Mouse (Mus musculus): ENCODE measurements around the gene Tmem160. TPM values are rescaled to one million over a fixed set of nuclear protein-coding genes. Genes with fewer than 3 reads are reported as not detected.

Gene Tmem160
- 48.5 and 57.0 TPM in 2 replicates for polyA plus RNA-seq (2015; fragmentation: Nextera tagmentation; extraction: Ambion mirVana)

GRCm38 (mm10) chr7:16452587-16453073, at the start of gene Tmem160:
Tmem160 (plus strand) TSS chr7:16452779.
- Histone ChIP-seq H3K27me3 (replicated peaks) (no peaks in the 10 kb centered on the region), H3K9me3 (no peaks in the 10 kb centered on the region), H3K36me3 (peaks cover 3% of the 10 kb centered on the region; the same call in 1 of the 2 replicates), H3K4me3 (replicated peaks) (peak within 1 kb of the TSS; percentile 79), H3K27ac (peak within 1 kb of the TSS; percentile 40; the same call in 1 of the 2 replicates), H3K4me1 (peaks cover 7% of the 10 kb centered on the region; the same call in 1 of the 2 replicates), H3K9ac (peak within 1 kb of the TSS; percentile 49; the same call in 1 of the 2 replicates), H3K4me2 (peak within 1 kb of the TSS; percentile 80)
- under 1% methylated on average over 30 of the region's 30 CpGs for WGBS
- ATAC-seq (ENCODE audit: insufficient read depth, low FRiP score, low read depth) = peak; percentile 100

GRCm38 (mm10) chr7:16402968-16403948, 49.3 kb upstream of the Tmem160 start:
- peak overlapping the region; percentile 94 for H3K4me3 ChIP-seq (replicated peaks)
- no peak for ATAC-seq (ENCODE audit: insufficient read depth, low FRiP score, low read depth)
- H3K9me3 ChIP-seq = no peaks in the 10 kb centered on the region
- peak overlapping the region; percentile 100; the same call in 1 of the 2 replicates for H3K9ac ChIP-seq
- 16% methylated on average over 21 of the region's 21 CpGs for WGBS
- H3K27me3 ChIP-seq (replicated peaks) = no peaks in the 10 kb centered on the region
- peak overlapping the region; percentile 100 for H3K27ac ChIP-seq
- peaks cover 27% of the 10 kb centered on the region for H3K4me1 ChIP-seq
- H3K36me3 ChIP-seq = no peaks in the 10 kb centered on the region
- H3K4me2 ChIP-seq = peak overlapping the region; percentile 76

GRCm38 (mm10) chr7:16404315-16405072, 48.1 kb upstream of the Tmem160 start:
- no peak for ATAC-seq (ENCODE audit: insufficient read depth, low FRiP score, low read depth)
- no peak overlapping the region for H3K9ac ChIP-seq
- no peaks in the 10 kb centered on the region for H3K27me3 ChIP-seq (replicated peaks)
- H3K4me2 ChIP-seq = peak overlapping the region; percentile 48
- H3K4me3 ChIP-seq (replicated peaks) = no peak overlapping the region
- H3K36me3 ChIP-seq = no peaks in the 10 kb centered on the region
- H3K9me3 ChIP-seq = no peaks in the 10 kb centered on the region
- 59% methylated on average over 3 of the region's 3 CpGs for WGBS
- peak overlapping the region; percentile 98 for H3K27ac ChIP-seq
- H3K4me1 ChIP-seq = peaks cover 27% of the 10 kb centered on the region

- H3K27ac ChIP-seq = peak overlapping the region; percentile 98
- H3K9ac ChIP-seq = no peak overlapping the region
- H3K27me3 ChIP-seq (replicated peaks) = no peaks in the 10 kb centered on the region
- no peaks in the 10 kb centered on the region for H3K36me3 ChIP-seq
- H3K9me3 ChIP-seq = no peaks in the 10 kb centered on the region
- WGBS = 40% methylated on average over 2 of the region's 2 CpGs
- no peak for ATAC-seq (ENCODE audit: insufficient read depth, low FRiP score, low read depth)
- H3K4me3 ChIP-seq (replicated peaks) = no peak overlapping the region
- peaks cover 27% of the 10 kb centered on the region for H3K4me1 ChIP-seq
- H3K4me2 ChIP-seq = peak overlapping the region; percentile 48
These were observed 47.5 kb upstream of the Tmem160 start for GRCm38 (mm10) chr7:16405073-16405455.

- peaks cover 27% of the 10 kb centered on the region for H3K4me1 ChIP-seq
- peak; percentile 70 for ATAC-seq (ENCODE audit: insufficient read depth, low FRiP score, low read depth)
- H3K36me3 ChIP-seq = no peaks in the 10 kb centered on the region
- 17% methylated on average over 11 of the region's 11 CpGs for WGBS
- peak overlapping the region; percentile 98 for H3K27ac ChIP-seq
- H3K9ac ChIP-seq = peak overlapping the region; percentile 4; the same call in 1 of the 2 replicates
- no peaks in the 10 kb centered on the region for H3K9me3 ChIP-seq
- no peaks in the 10 kb centered on the region for H3K27me3 ChIP-seq (replicated peaks)
- H3K4me3 ChIP-seq (replicated peaks) = peak overlapping the region; percentile 7; the same call in 1 of the 2 replicates
- H3K4me2 ChIP-seq = peak overlapping the region; percentile 48
These were observed 46.8 kb upstream of the Tmem160 start for GRCm38 (mm10) chr7:16405516-16406351.

- no peak overlapping the region for H3K4me3 ChIP-seq (replicated peaks)
- H3K27ac ChIP-seq = no peak overlapping the region
- WGBS = 87% methylated on average over 3 of the region's 3 CpGs
- H3K36me3 ChIP-seq = no peaks in the 10 kb centered on the region
- H3K4me2 ChIP-seq = no peak overlapping the region
- no peaks in the 10 kb centered on the region for H3K27me3 ChIP-seq (replicated peaks)
- H3K4me1 ChIP-seq = peaks cover 29% of the 10 kb centered on the region
- H3K9me3 ChIP-seq = no peaks in the 10 kb centered on the region
- H3K9ac ChIP-seq = no peak overlapping the region
- ATAC-seq (ENCODE audit: insufficient read depth, low FRiP score, low read depth) = no peak
These were observed 45.6 kb upstream of the Tmem160 start for GRCm38 (mm10) chr7:16406978-16407377.

- no peak overlapping the region for H3K9ac ChIP-seq
- 0 out of 2 replicates have a peak, but pooled peaks cover 3% of the 10 kb centered on the region for H3K36me3 ChIP-seq
- no peak overlapping the region for H3K4me2 ChIP-seq
- H3K4me1 ChIP-seq = peaks cover 18% of the 10 kb centered on the region
- 86% methylated on average over 5 of the region's 5 CpGs for WGBS
- no peak for ATAC-seq (ENCODE audit: insufficient read depth, low FRiP score, low read depth)
- H3K27ac ChIP-seq = no peak overlapping the region
- no peaks in the 10 kb centered on the region for H3K27me3 ChIP-seq (replicated peaks)
- no peaks in the 10 kb centered on the region for H3K9me3 ChIP-seq
- no peak overlapping the region for H3K4me3 ChIP-seq (replicated peaks)
These were observed 41.5 kb upstream of the Tmem160 start for GRCm38 (mm10) chr7:16411100-16411499.

- ATAC-seq (ENCODE audit: insufficient read depth, low FRiP score, low read depth) = no peak
- peaks cover 12% of the 10 kb centered on the region; the same call in 1 of the 2 replicates for H3K36me3 ChIP-seq
- H3K27ac ChIP-seq = no peak overlapping the region
- H3K9ac ChIP-seq = no peak overlapping the region
- peaks cover 10% of the 10 kb centered on the region for H3K4me1 ChIP-seq
- 83% methylated on average over 8 of the region's 8 CpGs for WGBS
- no peaks in the 10 kb centered on the region for H3K9me3 ChIP-seq
- H3K4me3 ChIP-seq (replicated peaks) = no peak overlapping the region
- H3K4me2 ChIP-seq = no peak overlapping the region
- H3K27me3 ChIP-seq (replicated peaks) = no peaks in the 10 kb centered on the region
These were observed 40.2 kb upstream of the Tmem160 start for GRCm38 (mm10) chr7:16412220-16412896.

GRCm38 (mm10) chr7:16412930-16413329, 39.6 kb upstream of the Tmem160 start:
- WGBS = 54% methylated on average over 2 of the region's 2 CpGs
- peaks cover 10% of the 10 kb centered on the region for H3K4me1 ChIP-seq
- H3K9me3 ChIP-seq = no peaks in the 10 kb centered on the region
- no peaks in the 10 kb centered on the region for H3K27me3 ChIP-seq (replicated peaks)
- no peak overlapping the region for H3K9ac ChIP-seq
- peaks cover 12% of the 10 kb centered on the region; the same call in 1 of the 2 replicates for H3K36me3 ChIP-seq
- ATAC-seq (ENCODE audit: insufficient read depth, low FRiP score, low read depth) = no peak
- no peak overlapping the region for H3K4me2 ChIP-seq
- no peak overlapping the region for H3K4me3 ChIP-seq (replicated peaks)
- no peak overlapping the region for H3K27ac ChIP-seq

- Histone ChIP-seq H3K27me3 (replicated peaks) (no peaks in the 10 kb centered on the region), H3K9ac (no peak overlapping the region), H3K4me1 (peaks cover 10% of the 10 kb centered on the region), H3K36me3 (peaks cover 19% of the 10 kb centered on the region), H3K4me2 (no peak overlapping the region), H3K4me3 (replicated peaks) (no peak overlapping the region), H3K9me3 (no peaks in the 10 kb centered on the region), H3K27ac (peak overlapping the region; percentile 67)
- 70% methylated on average over 3 of the region's 3 CpGs for WGBS
- peak; percentile 85 for ATAC-seq (ENCODE audit: insufficient read depth, low FRiP score, low read depth)
These were observed 37.2 kb upstream of the Tmem160 start for GRCm38 (mm10) chr7:16415426-16415825.

Measured in stomach, embryonic 15.5 days (tissue).